Mouse (Mus musculus): Measurements from ENCODE around the gene Asb8. TPM values are rescaled to one million over a fixed set of nuclear protein-coding genes. Genes with fewer than 3 reads are reported as not detected.

The Asb8 gene
- polyA plus RNA-seq, 1 experiment from 2014 or later: 44.4 TPM

GRCm38 (mm10) chr15:98161026-98161805 is 4.2 kb downstream of the Asb8 start:
- Histone ChIP-seq H3K27me3 (ENCODE audit: control insufficient read depth, insufficient read depth, low read length) (no peaks in the 10 kb centered on the region; the same call in 1 of the 2 replicates), H3K4me3 (ENCODE audit: low read depth, low read length) (no peak overlapping the region), H3K9me3 (ENCODE audit: control insufficient read depth, low read length) (no peaks in the 10 kb centered on the region), H3K4me1 (ENCODE audit: control insufficient read depth, insufficient read depth, low read length) (no peaks in the 10 kb centered on the region), H3K4me2 (no peak overlapping the region), H3K9ac (ENCODE audit: low read length) (no peak overlapping the region), H3K27ac (ENCODE audit: low read depth, low read length) (no peak overlapping the region), H3K36me3 (ENCODE audit: control insufficient read depth, insufficient read depth, low read length) (no peaks in the 10 kb centered on the region)
- WGBS: 71% methylated on average over 19 of the region's 19 CpGs
- ATAC-seq (ENCODE audit: low FRiP score): no peak
- DNase-seq (ENCODE audit: low spot score, missing footprints): peak; percentile 66

GRCm38 (mm10) chr15:98157253-98157652 is 8.2 kb downstream of the Asb8 start:
- ATAC-seq (ENCODE audit: low FRiP score): no peak
- 68% methylated on average over 1 of the region's 1 CpGs for WGBS
- no peak overlapping the region for H3K27ac ChIP-seq (ENCODE audit: low read depth, low read length)
- H3K4me3 ChIP-seq (ENCODE audit: low read depth, low read length): no peak overlapping the region
- DNase-seq (ENCODE audit: low spot score, missing footprints): peak; percentile 2
- no peaks in the 10 kb centered on the region for H3K27me3 ChIP-seq (ENCODE audit: control insufficient read depth, insufficient read depth, low read length)
- H3K4me2 ChIP-seq: no peak overlapping the region
- H3K9ac ChIP-seq (ENCODE audit: low read length): no peak overlapping the region
- no peaks in the 10 kb centered on the region for H3K4me1 ChIP-seq (ENCODE audit: control insufficient read depth, insufficient read depth, low read length)
- no peaks in the 10 kb centered on the region for H3K36me3 ChIP-seq (ENCODE audit: control insufficient read depth, insufficient read depth, low read length)
- H3K9me3 ChIP-seq (ENCODE audit: control insufficient read depth, low read length): no peaks in the 10 kb centered on the region

DNA sequence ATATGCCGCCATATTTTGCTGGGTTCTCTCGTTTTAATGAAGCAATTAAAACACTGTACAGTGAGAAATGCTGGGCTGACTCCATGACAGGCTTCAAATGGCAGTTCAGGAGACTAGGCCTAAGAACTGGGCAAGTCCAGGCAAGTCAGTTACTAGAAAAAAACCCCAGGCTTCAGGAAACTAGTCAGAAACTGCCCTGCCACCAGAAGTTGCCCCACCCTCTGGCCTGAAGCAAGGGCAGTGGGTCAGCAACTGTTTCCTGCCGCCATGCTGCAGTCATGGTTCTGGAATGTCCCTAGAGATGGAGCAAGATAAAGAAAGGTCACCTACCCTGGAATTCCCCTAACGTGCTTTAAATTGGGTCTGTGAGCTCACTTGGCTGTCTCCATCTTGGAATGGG is 9.5 kb downstream of the Asb8 start:
- Histone ChIP-seq H3K9me3 (ENCODE audit: control insufficient read depth, low read length) (no peaks in the 10 kb centered on the region), H3K27me3 (ENCODE audit: control insufficient read depth, insufficient read depth, low read length) (no peaks in the 10 kb centered on the region), H3K36me3 (ENCODE audit: control insufficient read depth, insufficient read depth, low read length) (no peaks in the 10 kb centered on the region), H3K4me2 (no peak overlapping the region), H3K4me3 (ENCODE audit: low read depth, low read length) (no peak overlapping the region), H3K9ac (ENCODE audit: low read length) (no peak overlapping the region), H3K27ac (ENCODE audit: low read depth, low read length) (no peak overlapping the region), H3K4me1 (ENCODE audit: control insufficient read depth, insufficient read depth, low read length) (no peaks in the 10 kb centered on the region)
- DNase-seq (ENCODE audit: low spot score, missing footprints) (peak; percentile 41), ATAC-seq (ENCODE audit: low FRiP score) (no peak)
- 82% methylated on average over 4 of the region's 4 CpGs for WGBS

GRCm38 (mm10) chr15:98155272-98155671 is 10.2 kb downstream of the Asb8 start:
- Histone ChIP-seq H3K9me3 (ENCODE audit: control insufficient read depth, low read length) (no peaks in the 10 kb centered on the region), H3K27ac (ENCODE audit: low read depth, low read length) (no peak overlapping the region), H3K9ac (ENCODE audit: low read length) (no peak overlapping the region), H3K36me3 (ENCODE audit: control insufficient read depth, insufficient read depth, low read length) (no peaks in the 10 kb centered on the region), H3K4me1 (ENCODE audit: control insufficient read depth, insufficient read depth, low read length) (no peaks in the 10 kb centered on the region), H3K4me3 (ENCODE audit: low read depth, low read length) (no peak overlapping the region), H3K4me2 (no peak overlapping the region), H3K27me3 (ENCODE audit: control insufficient read depth, insufficient read depth, low read length) (no peaks in the 10 kb centered on the region)
- DNase-seq (ENCODE audit: low spot score, missing footprints): no peak
- 90% methylated on average over 5 of the region's 5 CpGs for WGBS
- ATAC-seq (ENCODE audit: low FRiP score): no peak

DNA sequence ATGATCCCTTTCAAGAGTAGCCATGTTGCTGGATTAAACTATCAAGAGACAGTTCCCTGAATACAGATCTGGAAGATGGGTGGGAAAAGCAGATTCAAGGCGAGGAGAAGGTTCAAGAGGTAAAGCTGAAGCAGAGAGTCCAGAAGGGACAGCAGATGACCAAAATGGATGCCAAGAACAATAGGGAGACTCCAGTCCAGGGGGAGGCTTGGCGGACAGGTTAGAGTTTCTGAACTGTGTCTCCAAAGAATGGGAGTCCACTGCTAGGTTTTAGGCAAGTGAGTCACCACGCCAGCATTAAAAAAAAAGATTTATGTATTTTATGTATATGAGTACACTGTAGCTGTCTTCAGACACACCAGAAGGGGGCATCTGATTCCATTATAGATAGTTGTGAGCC is 10.8 kb downstream of the Asb8 start:
- Histone ChIP-seq H3K4me2 (no peak overlapping the region), H3K4me1 (ENCODE audit: control insufficient read depth, insufficient read depth, low read length) (no peaks in the 10 kb centered on the region), H3K9me3 (ENCODE audit: control insufficient read depth, low read length) (no peaks in the 10 kb centered on the region), H3K27ac (ENCODE audit: low read depth, low read length) (no peak overlapping the region), H3K27me3 (ENCODE audit: control insufficient read depth, insufficient read depth, low read length) (no peaks in the 10 kb centered on the region), H3K4me3 (ENCODE audit: low read depth, low read length) (no peak overlapping the region), H3K36me3 (ENCODE audit: control insufficient read depth, insufficient read depth, low read length) (no peaks in the 10 kb centered on the region), H3K9ac (ENCODE audit: low read length) (no peak overlapping the region)
- 82% methylated on average over 3 of the region's 3 CpGs for WGBS
- DNase-seq (ENCODE audit: low spot score, missing footprints): peak; percentile 64
- no peak for ATAC-seq (ENCODE audit: low FRiP score)

GRCm38 (mm10) chr15:98154146-98154545 is 11.3 kb downstream of the Asb8 start:
- ATAC-seq (ENCODE audit: low FRiP score): no peak
- DNase-seq (ENCODE audit: low spot score, missing footprints): peak; percentile 82
- Histone ChIP-seq H3K27ac (ENCODE audit: low read depth, low read length) (no peak overlapping the region), H3K36me3 (ENCODE audit: control insufficient read depth, insufficient read depth, low read length) (no peaks in the 10 kb centered on the region), H3K27me3 (ENCODE audit: control insufficient read depth, insufficient read depth, low read length) (no peaks in the 10 kb centered on the region), H3K4me2 (no peak overlapping the region), H3K9me3 (ENCODE audit: control insufficient read depth, low read length) (no peaks in the 10 kb centered on the region), H3K4me3 (ENCODE audit: low read depth, low read length) (no peak overlapping the region), H3K4me1 (ENCODE audit: control insufficient read depth, insufficient read depth, low read length) (no peaks in the 10 kb centered on the region), H3K9ac (ENCODE audit: low read length) (no peak overlapping the region)
- 70% methylated on average over 3 of the region's 4 CpGs for WGBS

- Histone ChIP-seq H3K27ac (ENCODE audit: low read depth, low read length) (no peak overlapping the region), H3K27me3 (ENCODE audit: control insufficient read depth, insufficient read depth, low read length) (no peaks in the 10 kb centered on the region), H3K36me3 (ENCODE audit: control insufficient read depth, insufficient read depth, low read length) (no peaks in the 10 kb centered on the region), H3K4me1 (ENCODE audit: control insufficient read depth, insufficient read depth, low read length) (no peaks in the 10 kb centered on the region), H3K9me3 (ENCODE audit: control insufficient read depth, low read length) (no peaks in the 10 kb centered on the region), H3K4me2 (no peak overlapping the region), H3K9ac (ENCODE audit: low read length) (no peak overlapping the region), H3K4me3 (ENCODE audit: low read depth, low read length) (no peak overlapping the region)
- 34% methylated on average over 3 of the region's 3 CpGs for WGBS
- 0 out of 2 replicates have a peak, but pooled peaks have one; percentile 16 for ATAC-seq (ENCODE audit: low FRiP score)
- DNase-seq (ENCODE audit: low spot score, missing footprints): peak; percentile 91
Measured at GRCm38 (mm10) chr15:98153625-98154024, 11.8 kb downstream of the Asb8 start.

DNA sequence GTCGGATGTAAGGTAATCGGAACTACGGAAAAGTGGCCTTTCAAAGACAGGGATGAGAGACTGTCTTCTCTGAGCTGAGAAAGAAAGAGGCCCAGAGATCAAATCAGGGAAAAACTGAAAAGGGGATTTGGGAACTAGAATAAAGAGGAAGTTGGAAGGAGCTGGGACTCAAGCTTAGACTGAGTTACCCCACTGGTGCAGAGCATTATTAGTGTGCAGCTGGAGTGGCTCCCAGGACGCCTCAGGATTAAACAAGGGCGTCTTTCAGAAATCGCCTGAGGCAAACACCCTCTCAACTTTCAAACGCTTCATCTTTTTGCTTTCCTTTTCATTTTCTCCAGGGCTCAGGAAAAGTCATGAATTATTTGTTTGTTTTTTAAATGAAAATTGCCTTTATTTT is 12.5 kb downstream of the Asb8 start:
- no peak overlapping the region for H3K4me3 ChIP-seq (ENCODE audit: low read depth, low read length)

GRCm38 (mm10) chr15:98149166-98149602 is 16.2 kb downstream of the Asb8 start:
- DNase-seq (ENCODE audit: low spot score, missing footprints): peak; percentile 37
- 83% methylated on average over 10 of the region's 10 CpGs for WGBS

More for the DNA sequence above, 12.5 kb downstream of the Asb8 start:
- Histone ChIP-seq H3K4me1 (ENCODE audit: control insufficient read depth, insufficient read depth, low read length) (no peaks in the 10 kb centered on the region), H3K9me3 (ENCODE audit: control insufficient read depth, low read length) (no peaks in the 10 kb centered on the region), H3K27ac (ENCODE audit: low read depth, low read length) (no peak overlapping the region), H3K9ac (ENCODE audit: low read length) (no peak overlapping the region), H3K36me3 (ENCODE audit: control insufficient read depth, insufficient read depth, low read length) (no peaks in the 10 kb centered on the region), H3K27me3 (ENCODE audit: control insufficient read depth, insufficient read depth, low read length) (no peaks in the 10 kb centered on the region), H3K4me2 (no peak overlapping the region)
- DNase-seq (ENCODE audit: low spot score, missing footprints) (peak; percentile 75), ATAC-seq (ENCODE audit: low FRiP score) (no peak)
- WGBS: 72% methylated on average over 7 of the region's 7 CpGs

More at GRCm38 (mm10) chr15:98149166-98149602, 16.2 kb downstream of the Asb8 start:
- no peak overlapping the region for H3K9ac ChIP-seq (ENCODE audit: low read length)
- H3K4me1 ChIP-seq (ENCODE audit: control insufficient read depth, insufficient read depth, low read length): peaks cover 7% of the 10 kb centered on the region
- H3K27ac ChIP-seq (ENCODE audit: low read depth, low read length): no peak overlapping the region
- H3K9me3 ChIP-seq (ENCODE audit: control insufficient read depth, low read length): no peaks in the 10 kb centered on the region
- ATAC-seq (ENCODE audit: low FRiP score): no peak
- no peaks in the 10 kb centered on the region for H3K36me3 ChIP-seq (ENCODE audit: control insufficient read depth, insufficient read depth, low read length)
- H3K27me3 ChIP-seq (ENCODE audit: control insufficient read depth, insufficient read depth, low read length): no peaks in the 10 kb centered on the region
- no peak overlapping the region for H3K4me3 ChIP-seq (ENCODE audit: low read depth, low read length)
- no peak overlapping the region for H3K4me2 ChIP-seq
